Mouse (Mus musculus) midbrain, embryonic 13.5 days (tissue): Measurements from ENCODE around the gene Slc35e3. TPM values are rescaled to one million over a fixed set of nuclear protein-coding genes. Genes with fewer than 3 reads are reported as not detected.
"Not testable (repeated sequence)": the region's sequence is repeated elsewhere in the genome, so short reads cannot be mapped to it uniquely, and the experiment has no call there.

Source experiments
- ATAC-seq: fragments of 200-750 bp; cut with Nextera tagmentation; 2 replicates; pipeline ENCODE4 v1.8.0; 2017; ENCODE audit warnings: mild to moderate bottlenecking, moderate TSS enrichment, moderate library complexity
- H3K27ac ChIP-seq: fragments of 300-500 bp; sonication (generic); 2 replicates; pipeline ENCODE4 v1.5.1; 2015; ENCODE audit warnings: inconsistent platforms, mild to moderate bottlenecking, moderate library complexity
- H3K27me3 ChIP-seq: fragments of 300-500 bp; sonication (generic); 2 replicates; pipeline ENCODE4 v1.6.1; 2015; ENCODE audit warnings: mild to moderate bottlenecking, inconsistent platforms
- H3K36me3 ChIP-seq: fragments of 300-500 bp; sonication (generic); 2 replicates; pipeline ENCODE4 v1.6.1; 2015; ENCODE audit warnings: mild to moderate bottlenecking, inconsistent platforms
- H3K4me1 ChIP-seq: fragments of 300-500 bp; sonication (generic); replicated peaks from 2 replicates; pipeline ENCODE4 v1.6.1; 2015; ENCODE audit warnings: inconsistent platforms
- H3K4me2 ChIP-seq: fragments of 300-500 bp; sonication (generic); replicated peaks from 2 replicates; pipeline ENCODE4 v1.6.1; 2015; ENCODE audit warnings: moderate library complexity, mild to moderate bottlenecking, inconsistent platforms
- H3K4me3 ChIP-seq: fragments of 300-500 bp; sonication (generic); replicated peaks from 2 replicates; pipeline ENCODE4 v1.5.1; 2015; ENCODE audit warnings: mild to moderate bottlenecking, inconsistent platforms
- H3K9ac ChIP-seq: fragments of 300-500 bp; sonication (generic); replicated peaks from 2 replicates; pipeline ENCODE4 v1.6.1; 2015; ENCODE audit warnings: mild to moderate bottlenecking, inconsistent platforms
- H3K9me3 ChIP-seq: fragments of 300-500 bp; sonication (generic); 2 replicates; pipeline ENCODE4 v1.6.1; 2016; ENCODE audit warnings: mild to moderate bottlenecking, inconsistent platforms
- WGBS: fragments of 180-500 bp; shearing (Covaris S2); methylation state at CpG from one replicate; pipeline ENCODE4 v1.1.7; 2015; 5-methylcytosine and 5-hydroxymethylcytosine counted together
- polyA plus RNA-seq: library from polyadenylated mRNA; unstranded; fragments of >200 nt; fragmentation: Nextera tagmentation; extraction: Ambion mirVana; gene quantifications from 2 replicates; pipeline ENCODE4 v1.2.1, GENCODE M21; 2015

Gene Slc35e3
- polyA plus RNA-seq, 1 experiment from 2014 or later, result 33.1 TPM

GRCm38 (mm10) chr10:117708856-117709255 lies 37.3 kb downstream of the Slc35e3 start:
- peak overlapping the region; percentile 65 for H3K4me3 ChIP-seq
- no peak for ATAC-seq
- WGBS, result 87% methylated on average over 9 of the region's 9 CpGs
- no peak overlapping the region for H3K27ac ChIP-seq
- H3K27me3 ChIP-seq, result no peaks in the 10 kb centered on the region
- H3K4me1 ChIP-seq, result peaks cover 30% of the 10 kb centered on the region
- H3K9ac ChIP-seq, result peak overlapping the region; percentile 36; the same call in 1 of the 2 replicates
- peaks cover 29% of the 10 kb centered on the region for H3K36me3 ChIP-seq
- H3K9me3 ChIP-seq, result no peaks in the 10 kb centered on the region
- peak overlapping the region; percentile 85 for H3K4me2 ChIP-seq

- H3K27me3 ChIP-seq, result no peaks in the 10 kb centered on the region
- H3K4me1 ChIP-seq, result peaks cover 30% of the 10 kb centered on the region
- H3K4me2 ChIP-seq, result peak overlapping the region; percentile 85; the same call in 1 of the 2 replicates
- H3K36me3 ChIP-seq, result peaks cover 34% of the 10 kb centered on the region
- no peak overlapping the region for H3K27ac ChIP-seq
- no peak for ATAC-seq
- H3K4me3 ChIP-seq, result no peak overlapping the region
- H3K9ac ChIP-seq, result no peak overlapping the region
- WGBS, result 98% methylated on average over 2 of the region's 2 CpGs
- no peaks in the 10 kb centered on the region for H3K9me3 ChIP-seq
These were observed 37.8 kb downstream of the Slc35e3 start for GRCm38 (mm10) chr10:117708376-117708775.

GRCm38 (mm10) chr10:117707114-117707838 lies 38.9 kb downstream of the Slc35e3 start:
- Histone ChIP-seq H3K4me2 (no peak overlapping the region), H3K36me3 (peaks cover 44% of the 10 kb centered on the region), H3K9me3 (no peaks in the 10 kb centered on the region), H3K27ac (no peak overlapping the region), H3K4me3 (no peak overlapping the region), H3K27me3 (no peaks in the 10 kb centered on the region), H3K4me1 (peaks cover 30% of the 10 kb centered on the region), H3K9ac (no peak overlapping the region)
- WGBS, result 97% methylated on average over 2 of the region's 2 CpGs
- no peak for ATAC-seq

GRCm38 (mm10) chr10:117706440-117706839 lies 39.7 kb downstream of the Slc35e3 start:
- Histone ChIP-seq H3K4me1 (peaks cover 27% of the 10 kb centered on the region), H3K9ac (no peak overlapping the region), H3K36me3 (peaks cover 51% of the 10 kb centered on the region), H3K27ac (no peak overlapping the region), H3K4me3 (no peak overlapping the region), H3K4me2 (no peak overlapping the region), H3K27me3 (no peaks in the 10 kb centered on the region), H3K9me3 (no peaks in the 10 kb centered on the region)
- no peak for ATAC-seq
- 86% methylated on average over 6 of the region's 6 CpGs for WGBS

- no peak for ATAC-seq
- Histone ChIP-seq H3K9ac (no peak overlapping the region), H3K4me3 (no peak overlapping the region), H3K9me3 (no peaks in the 10 kb centered on the region), H3K4me2 (no peak overlapping the region), H3K27me3 (no peaks in the 10 kb centered on the region), H3K36me3 (peaks cover 55% of the 10 kb centered on the region), H3K4me1 (peaks cover 23% of the 10 kb centered on the region), H3K27ac (no peak overlapping the region)
These were observed 40.4 kb downstream of the Slc35e3 start for GRCm38 (mm10) chr10:117705806-117706205.

GRCm38 (mm10) chr10:117704964-117705335 lies 41.2 kb downstream of the Slc35e3 start:
- peaks cover 23% of the 10 kb centered on the region for H3K4me1 ChIP-seq
- peaks cover 64% of the 10 kb centered on the region for H3K36me3 ChIP-seq
- no peaks in the 10 kb centered on the region for H3K9me3 ChIP-seq
- 95% methylated on average over 6 of the region's 6 CpGs for WGBS
- no peak overlapping the region for H3K27ac ChIP-seq
- H3K9ac ChIP-seq, result no peak overlapping the region
- no peak overlapping the region for H3K4me3 ChIP-seq
- H3K4me2 ChIP-seq, result no peak overlapping the region
- H3K27me3 ChIP-seq, result no peaks in the 10 kb centered on the region
- ATAC-seq, result no peak

GRCm38 (mm10) chr10:117704314-117704963 lies 41.7 kb downstream of the Slc35e3 start:
- peaks cover 69% of the 10 kb centered on the region for H3K36me3 ChIP-seq
- not testable (repeated sequence) for ATAC-seq
- 97% methylated on average over 6 of the region's 6 CpGs for WGBS

GRCm38 (mm10) chr10:117703506-117703905 lies 42.7 kb downstream of the Slc35e3 start:
- Histone ChIP-seq H3K4me3 (no peak overlapping the region), H3K9ac (no peak overlapping the region), H3K4me1 (peaks cover 13% of the 10 kb centered on the region), H3K27me3 (no peaks in the 10 kb centered on the region), H3K27ac (no peak overlapping the region), H3K4me2 (no peak overlapping the region), H3K36me3 (peaks cover 78% of the 10 kb centered on the region), H3K9me3 (no peaks in the 10 kb centered on the region)
- 92% methylated on average over 3 of the region's 3 CpGs for WGBS
- no peak for ATAC-seq

More at GRCm38 (mm10) chr10:117704314-117704963, 41.7 kb downstream of the Slc35e3 start:
- not testable (repeated sequence) for H3K4me2 ChIP-seq, H3K4me3 ChIP-seq, H3K27ac ChIP-seq, H3K9me3 ChIP-seq, H3K9ac ChIP-seq, H3K27me3 ChIP-seq
- H3K4me1 ChIP-seq, result peaks cover 21% of the 10 kb centered on the region

GRCm38 (mm10) chr10:117702024-117702833 lies 43.9 kb downstream of the Slc35e3 start:
- no peak overlapping the region for H3K9ac ChIP-seq
- H3K27ac ChIP-seq, result no peak overlapping the region
- 94% methylated on average over 6 of the region's 6 CpGs for WGBS
- no peak for ATAC-seq
- H3K4me3 ChIP-seq, result no peak overlapping the region
- H3K9me3 ChIP-seq, result no peaks in the 10 kb centered on the region
- H3K4me1 ChIP-seq, result peaks cover 11% of the 10 kb centered on the region
- peaks cover 90% of the 10 kb centered on the region for H3K36me3 ChIP-seq
- no peaks in the 10 kb centered on the region for H3K27me3 ChIP-seq
- H3K4me2 ChIP-seq, result no peak overlapping the region

GRCm38 (mm10) chr10:117701034-117701829 lies 44.9 kb downstream of the Slc35e3 start:
- Histone ChIP-seq H3K4me2 (no peak overlapping the region), H3K4me1 (peaks cover 1% of the 10 kb centered on the region; the same call in 1 of the 2 replicates), H3K27ac (no peak overlapping the region), H3K9me3 (no peaks in the 10 kb centered on the region), H3K9ac (no peak overlapping the region), H3K27me3 (no peaks in the 10 kb centered on the region), H3K36me3 (peaks cover 90% of the 10 kb centered on the region), H3K4me3 (no peak overlapping the region)
- no peak for ATAC-seq
- 94% methylated on average over 6 of the region's 6 CpGs for WGBS

GRCm38 (mm10) chr10:117700450-117700849 lies 45.7 kb downstream of the Slc35e3 start:
- ATAC-seq, result no peak
- Histone ChIP-seq H3K4me2 (no peak overlapping the region), H3K4me3 (no peak overlapping the region), H3K27me3 (no peaks in the 10 kb centered on the region), H3K36me3 (peaks cover 94% of the 10 kb centered on the region), H3K27ac (no peak overlapping the region), H3K9ac (no peak overlapping the region), H3K4me1 (no peaks in the 10 kb centered on the region), H3K9me3 (no peaks in the 10 kb centered on the region)
- 90% methylated on average over 1 of the region's 1 CpGs for WGBS
